Mouse (Mus musculus) ES-E14 (cell line): ENCODE measurements around the gene Yipf4. TPM values are rescaled to one million over a fixed set of nuclear protein-coding genes. Genes with fewer than 3 reads are reported as not detected.

Source experiments
- DNase-seq: peaks from one replicate; pipeline ENCODE4 v3.0.0-alpha.2; 2013; ENCODE audit warnings: low read depth, low spot score
- H3K27ac ChIP-seq: 2 replicates; pipeline ENCODE4 v1.5.1; 2012; ENCODE audit warnings: low read depth, mild to moderate bottlenecking, low read length, moderate library complexity, mixed read lengths; ENCODE audit not compliant: poor library complexity, insufficient read depth, severe bottlenecking
- H3K36me3 ChIP-seq: 2 replicates; pipeline ENCODE4 v1.6.1; 2012; ENCODE audit warnings: mild to moderate bottlenecking, low read length, moderate library complexity, mixed read lengths; ENCODE audit not compliant: control insufficient read depth, poor library complexity, insufficient read depth, severe bottlenecking
- H3K4me1 ChIP-seq, 2 experiments: fragments of 150-350 bp in 1 of 2; sonication (generic) in 1 of 2; 2 replicates each; pipeline ENCODE4 v1.6.1; 2012; ENCODE audit warnings: low read length in 2 of 2, mild to moderate bottlenecking in 1 of 2, mixed read lengths in 1 of 2; ENCODE audit not compliant: control insufficient read depth in 2 of 2, insufficient read depth in 2 of 2, poor library complexity in 1 of 2
- H3K4me3 ChIP-seq, 2 experiments: fragments of 150-350 bp in 1 of 2; sonication (generic) in 1 of 2; 2 replicates each; pipeline ENCODE4 v1.5.1; 2012; ENCODE audit warnings: low read length in 2 of 2, low read depth in 1 of 2, mild to moderate bottlenecking in 1 of 2, mixed read lengths in 1 of 2; ENCODE audit not compliant: insufficient read depth in 1 of 2, poor library complexity in 1 of 2, severe bottlenecking in 1 of 2
- H3K9ac ChIP-seq: 2 replicates; pipeline ENCODE4 v1.6.1; 2012; ENCODE audit warnings: low read depth, mild to moderate bottlenecking, low read length, mixed read lengths; ENCODE audit not compliant: poor library complexity, insufficient read depth, severe bottlenecking
- H3K9me3 ChIP-seq: fragments of 150-350 bp; sonication (generic); 2 replicates; pipeline ENCODE4 v1.6.1; 2012; ENCODE audit warnings: low read depth, mild to moderate bottlenecking, low read length; ENCODE audit not compliant: control insufficient read depth, insufficient read depth
- CHD2 ChIP-seq: IDR thresholded peaks from 2 replicates; pipeline ENCODE4 v1.6.1; 2014; ENCODE audit warnings: mild to moderate bottlenecking, low read depth, low read length, inconsistent platforms
- HCFC1 ChIP-seq: IDR thresholded peaks from 2 replicates; pipeline ENCODE4 v1.6.1; 2012; ENCODE audit warnings: low read length, inconsistent platforms, borderline replicate concordance; ENCODE audit not compliant: insufficient read depth
- MAFK ChIP-seq: IDR thresholded peaks from 2 replicates; pipeline ENCODE4 v1.6.1; 2014; ENCODE audit warnings: mild to moderate bottlenecking, low read depth, low read length, inconsistent platforms; ENCODE audit not compliant: insufficient read depth
- ZC3H11A ChIP-seq: IDR thresholded peaks from 2 replicates; pipeline ENCODE4 v1.6.1; 2012; ENCODE audit warnings: low read depth, mild to moderate bottlenecking, inconsistent platforms, low read length, borderline replicate concordance
- ZNF384 ChIP-seq: IDR thresholded peaks from 2 replicates; pipeline ENCODE4 v1.6.1; 2012; ENCODE audit warnings: low read depth, low read length, inconsistent platforms
- in situ Hi-C, 2 experiments: fragments of 600-800 bp; cut with MboI; formaldehyde crosslinking; loops; one replicate each; pipeline ENCODE4 v1.15.1; 2025; ENCODE audit warnings: low sequenced_read_pairs in 2 of 2, inconsistent platforms in 1 of 2; ENCODE audit not compliant: unreplicated experiment in 2 of 2
- total RNA-seq: library from RNA; depleted of rRNA; stranded (reverse); fragments of 300-350 nt; gene quantifications from 2 replicates; pipeline ENCODE4 v1.2.3, GENCODE M21; 2012

Yipf4 gene
- total RNA-seq, 1 experiment: 69.7 TPM

DNA sequence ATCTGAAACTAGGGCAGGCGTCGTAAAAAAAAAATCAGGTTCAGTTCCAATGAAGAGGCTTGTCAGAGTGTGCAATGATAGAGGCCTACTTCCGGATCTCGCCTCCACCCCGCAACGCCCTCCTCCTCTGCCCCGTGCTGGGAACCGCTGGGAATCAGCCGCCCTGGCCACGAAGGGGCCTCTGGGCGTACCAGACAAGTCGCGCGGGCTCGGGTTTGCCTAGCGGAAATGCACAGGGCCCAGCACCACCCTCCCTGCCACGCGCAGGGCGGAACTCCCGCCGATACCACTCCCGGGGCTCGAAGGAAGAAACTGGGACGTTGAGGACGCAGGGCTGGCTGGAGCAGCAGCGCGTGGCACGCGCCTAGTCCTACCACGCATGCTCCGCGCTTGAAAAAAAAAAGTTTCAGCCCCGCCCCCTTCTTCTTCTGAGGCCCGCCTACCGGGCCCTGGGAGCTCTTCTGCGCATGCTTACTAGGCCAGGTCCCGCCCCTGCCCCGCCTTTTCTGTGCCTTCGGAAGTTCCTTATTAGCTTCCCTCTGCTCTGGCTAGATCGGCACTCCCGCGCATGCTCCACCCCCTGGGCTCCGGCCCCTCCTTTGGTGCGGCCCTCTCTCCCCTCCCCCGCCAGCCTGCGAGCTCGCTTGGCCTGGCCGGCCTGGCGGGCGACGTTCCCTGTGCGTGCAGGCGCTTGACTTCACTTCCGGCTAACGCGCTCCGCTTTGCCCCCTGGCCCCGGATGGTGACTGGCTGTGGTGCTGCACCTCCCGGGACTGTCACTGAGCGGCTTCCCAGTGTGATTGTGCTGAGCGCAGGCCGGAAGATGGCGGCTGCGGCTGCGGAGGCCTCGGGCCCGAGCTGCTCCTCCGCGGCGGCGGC lies 38.7 kb downstream of the Yipf4 start, which contains the start of gene Birc6:
TSS of gene Birc6 (plus strand) at position 567 of the 879 bp plus-strand sequence.
- in situ Hi-C loops: no loop called here

DNA sequence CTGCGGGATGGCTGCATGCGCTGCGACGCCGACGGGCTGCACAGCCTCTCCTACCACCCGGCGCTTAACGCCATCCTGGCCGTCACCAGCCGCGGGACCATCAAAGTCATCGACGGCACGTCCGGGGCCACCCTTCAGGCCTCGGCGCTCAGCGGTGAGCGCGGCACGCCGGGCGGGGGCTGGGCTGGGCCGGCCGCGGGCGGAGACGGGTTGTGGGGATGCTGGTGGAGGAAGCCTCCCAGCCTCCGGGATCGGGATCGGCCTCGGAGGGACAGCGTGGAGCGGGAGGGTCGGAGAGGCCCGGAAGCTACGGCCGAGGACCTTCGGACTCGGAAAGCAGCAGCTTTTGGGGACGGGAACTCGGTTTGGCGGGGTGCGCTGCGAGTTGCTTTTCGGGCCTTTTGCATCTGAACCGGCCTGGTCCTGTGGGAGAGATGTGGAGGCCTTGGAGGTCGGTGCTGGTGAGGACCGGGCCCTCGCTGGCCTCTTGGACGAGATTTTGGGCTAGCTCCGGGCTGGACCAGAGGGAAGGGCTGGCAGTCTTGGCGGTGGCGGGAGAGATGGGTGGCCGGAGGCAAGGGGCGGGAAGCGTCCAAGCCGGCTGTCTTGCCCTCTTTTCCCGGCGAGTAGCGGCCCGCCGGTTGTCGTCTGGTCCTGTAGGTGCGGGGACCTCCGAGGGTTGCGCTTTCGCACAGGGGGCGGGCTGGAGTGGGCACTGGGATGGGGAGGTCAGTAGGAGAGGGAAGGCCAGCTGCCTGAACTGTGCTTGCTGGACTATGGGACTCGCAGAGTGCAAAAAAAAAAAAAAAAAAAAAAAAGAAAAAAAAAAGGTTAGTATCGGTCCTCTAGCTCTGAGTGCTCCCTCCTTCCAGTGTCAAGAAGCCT lies 39.6 kb downstream of the Yipf4 start:
- H3K4me1 ChIP-seq: peaks cover 0 to 2% of the 10 kb centered on the region in 2 experiments; a peak in 2 of 4 replicates
- no peak for TF ChIP-seq CHD2
- no peak for TF ChIP-seq HCFC1
- TF ChIP-seq ZC3H11A: no peak
- TF ChIP-seq MAFK: no peak
- TF ChIP-seq ZNF384: no peak
- peak overlapping the region; percentile 95 for H3K9ac ChIP-seq
- no peak for DNase-seq
- no peaks in the 10 kb centered on the region for H3K9me3 ChIP-seq
- in situ Hi-C loops: no loop called here
- H3K27ac ChIP-seq: peak overlapping the region; percentile 88
- peak overlapping the region; percentile 95 to 98 for H3K4me3 ChIP-seq
- no peaks in the 10 kb centered on the region for H3K36me3 ChIP-seq

More for the DNA sequence above, 38.7 kb downstream of the Yipf4 start, which contains the start of gene Birc6:
- Histone ChIP-seq H3K27ac (peak within 1 kb of the TSS; percentile 93), H3K4me3 (peak within 1 kb of the TSS; percentile 95 to 98), H3K4me1 (peaks cover 2% of the 10 kb centered on the region in 2 experiments; a peak in 2 of 4 replicates), H3K9ac (peak within 1 kb of the TSS; percentile 95), H3K9me3 (no peaks in the 10 kb centered on the region), H3K36me3 (no peaks in the 10 kb centered on the region)
- peak; percentile 99 for DNase-seq
- TF ChIP-seq MAFK (no peak), ZC3H11A (no peak), CHD2 (no peak), ZNF384 (peak; percentile 97), HCFC1 (peak; percentile 89)

DNA sequence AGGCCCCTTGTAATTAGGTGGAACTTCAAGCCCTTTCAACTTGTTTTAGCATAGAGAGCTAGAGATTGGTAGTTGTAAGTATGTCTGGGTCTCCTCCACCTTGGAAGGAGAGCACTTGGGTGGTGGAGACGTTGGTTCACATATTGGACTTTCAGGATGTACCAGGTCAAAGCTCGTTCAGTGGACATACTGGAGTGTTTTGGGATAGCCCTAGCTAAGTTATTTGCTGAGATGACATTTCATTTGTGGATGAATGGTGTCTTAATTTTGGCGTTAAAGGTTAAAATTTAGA lies 40.2 kb downstream of the Yipf4 start:
- Histone ChIP-seq H3K9ac (peak overlapping the region; percentile 95), H3K36me3 (no peaks in the 10 kb centered on the region), H3K4me1 (peaks cover 0 to 5% of the 10 kb centered on the region in 2 experiments; a peak in 2 of 4 replicates), H3K27ac (no peak overlapping the region), H3K9me3 (no peaks in the 10 kb centered on the region), H3K4me3 (peak overlapping the region; percentile 95 to 98)
- in situ Hi-C loops: no loop called here
- no peak for DNase-seq
- TF ChIP-seq MAFK: no peak
- TF ChIP-seq ZC3H11A: no peak
- no peak for TF ChIP-seq CHD2
- TF ChIP-seq HCFC1: no peak
- TF ChIP-seq ZNF384: no peak

DNA sequence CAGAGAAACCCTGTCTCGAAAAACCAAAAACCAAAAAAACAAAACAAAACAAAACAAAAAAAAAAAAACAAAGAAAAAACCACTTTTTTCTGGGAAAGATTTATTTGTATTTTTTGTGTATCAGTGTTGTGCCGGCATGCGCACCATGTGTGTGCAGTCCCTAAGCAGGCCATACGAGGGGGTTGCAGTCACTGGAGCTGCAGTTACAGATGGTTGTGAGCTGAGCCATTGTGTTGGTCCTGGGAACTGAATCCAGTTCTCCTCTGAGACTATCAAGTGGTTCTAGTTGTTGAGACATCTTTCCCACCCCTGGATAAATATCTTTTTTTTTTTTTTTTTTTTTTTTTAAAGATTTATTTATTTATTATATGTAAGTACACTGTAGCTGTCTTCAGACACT lies 45.7 kb downstream of the Yipf4 start:
- DNase-seq: no peak
- H3K9ac ChIP-seq: no peak overlapping the region
- in situ Hi-C loops: no loop called here

More for the DNA sequence above, 45.7 kb downstream of the Yipf4 start:
- Histone ChIP-seq H3K9me3 (no peaks in the 10 kb centered on the region), H3K36me3 (no peaks in the 10 kb centered on the region), H3K27ac (no peak overlapping the region), H3K4me1 (peaks cover 0 to 6% of the 10 kb centered on the region in 2 experiments; a peak in 2 of 4 replicates), H3K4me3 (no peak overlapping the region)
- TF ChIP-seq MAFK (no peak), HCFC1 (no peak), ZNF384 (no peak), CHD2 (no peak)
